In genomic region chr11:46437459-46438000, GRCm38 (mm10) we compare ENCODE assay signal across 8 mouse cellular contexts. TPM values are rescaled to one million over a fixed set of nuclear protein-coding genes. Genes with fewer than 3 reads are reported as not detected.
DNase-seq lines count a peak whose midpoint lies in the region; ATAC-seq and TF ChIP-seq lines count a peak whose summit lies in the region.

No protein-coding gene starts in this region.

- peak overlapping the region in 1 of 2 experiments; percentile 93; a peak in 3 of 4 replicates for H3K27ac ChIP-seq in heart, embryonic 14.5 days (replicated peaks in 1 of 2; ENCODE audit: control insufficient read depth in 1 of 2, insufficient read depth in 1 of 2, low read depth in 2 of 2, low read length in 2 of 2)
- peak overlapping the region; percentile 92 for H3K27ac ChIP-seq in MEL (ENCODE audit: control insufficient read depth, low read depth, low read length)
- H3K27ac ChIP-seq in embryonic facial prominence, embryonic 14.5 days (replicated peaks; ENCODE audit: low read depth, low read length) = peak overlapping the region; percentile 93; the same call in 1 of the 2 replicates
- peak overlapping the region; percentile 89 for H3K27ac ChIP-seq in midbrain, embryonic 12.5 days (replicated peaks)

- peaks cover 28% of the 10 kb centered on the region for H3K79me2 ChIP-seq in MEL (ENCODE audit: control insufficient read depth, insufficient read depth, low read length, poor library complexity)

- peaks cover 2 to 6% of the 10 kb centered on the region in 2 experiments for H3K4me1 ChIP-seq in heart, embryonic 14.5 days (ENCODE audit: control insufficient read depth in 2 of 2, insufficient read depth in 2 of 2, low read length in 2 of 2)
- peaks cover 36 to 46% of the 10 kb centered on the region in 2 experiments for H3K4me1 ChIP-seq in MEL (ENCODE audit: control insufficient read depth in 1 of 2, insufficient read depth in 2 of 2, low read length in 2 of 2)
- peaks cover 6% of the 10 kb centered on the region for H3K4me1 ChIP-seq in embryonic facial prominence, embryonic 14.5 days (ENCODE audit: control insufficient read depth, insufficient read depth, low read length)
- peaks cover 7% of the 10 kb centered on the region for H3K4me1 ChIP-seq in midbrain, embryonic 12.5 days

- peaks cover 33% of the 10 kb centered on the region for H3K36me3 ChIP-seq in heart, embryonic 14.5 days (ENCODE audit: control insufficient read depth, insufficient read depth, low read length)
- peaks cover 14 to 54% of the 10 kb centered on the region in 2 experiments for H3K36me3 ChIP-seq in MEL (ENCODE audit: control insufficient read depth in 1 of 2, insufficient read depth in 2 of 2, low read length in 2 of 2)
- peaks cover 26% of the 10 kb centered on the region for H3K36me3 ChIP-seq in embryonic facial prominence, embryonic 14.5 days (ENCODE audit: control insufficient read depth, insufficient read depth, low read length)
- peaks cover 25% of the 10 kb centered on the region for H3K36me3 ChIP-seq in midbrain, embryonic 12.5 days

- WGBS in heart, embryonic 14.5 days = under 1% methylated on average over 23 of the region's 23 CpGs
- WGBS in embryonic facial prominence, embryonic 14.5 days = under 1% methylated on average over 23 of the region's 23 CpGs
- 2% methylated on average over 23 of the region's 23 CpGs for WGBS in midbrain, embryonic 12.5 days

- peak overlapping the region; percentile 77 for H3K4me2 ChIP-seq in heart, embryonic 14.5 days (ENCODE audit: low read length)
- H3K4me2 ChIP-seq in embryonic facial prominence, embryonic 14.5 days (ENCODE audit: low read depth, low read length) = peak overlapping the region; percentile 64
- H3K4me2 ChIP-seq in midbrain, embryonic 12.5 days (replicated peaks) = peak overlapping the region; percentile 83

- TF ChIP-seq RAD21 in MEL (IDR thresholded peaks at IDR 0.05; ENCODE audit: low read depth, low read length) = no peak

- peak overlapping the region; percentile 93 for H3K9ac ChIP-seq in heart, embryonic 14.5 days (ENCODE audit: low read length)
- H3K9ac ChIP-seq in MEL (ENCODE audit: control insufficient read depth, low read depth, low read length, poor library complexity, severe bottlenecking) = peak overlapping the region; percentile 99
- H3K9ac ChIP-seq in embryonic facial prominence, embryonic 14.5 days (ENCODE audit: low read depth, low read length) = peak overlapping the region; percentile 93
- H3K9ac ChIP-seq in midbrain, embryonic 12.5 days (replicated peaks) = peak overlapping the region; percentile 90

- peak overlapping the region; percentile 93 to 99 for H3K4me3 ChIP-seq in heart, embryonic 14.5 days (ENCODE audit: control insufficient read depth in 1 of 2, insufficient read depth in 1 of 2, low read depth in 1 of 2, low read length in 2 of 2)
- peak overlapping the region; percentile 65 to 99 for H3K4me3 ChIP-seq in MEL (ENCODE audit: control insufficient read depth in 1 of 2, insufficient read depth in 1 of 2, low read depth in 2 of 2, low read length in 2 of 2)
- peak overlapping the region; percentile 96 for H3K4me3 ChIP-seq in embryonic facial prominence, embryonic 14.5 days (ENCODE audit: low read depth, low read length)
- peak overlapping the region; percentile 92 for H3K4me3 ChIP-seq in midbrain, embryonic 12.5 days

- TF ChIP-seq POLR2A in MEL (IDR thresholded peaks at IDR 0.05; ENCODE audit: control insufficient read depth in 1 of 2, insufficient read depth in 1 of 2, low read depth in 1 of 2, low read length in 2 of 2, poor library complexity in 1 of 2) = no peak

- ATAC-seq in heart, embryonic 14.5 days (ENCODE audit: insufficient number of reproducible peaks, insufficient read depth, low FRiP score, low read depth) = no peak
- peak; percentile 38 for ATAC-seq in embryonic facial prominence, embryonic 14.5 days (ENCODE audit: low read depth)
- ATAC-seq in inflammation-experienced regulatory T-cells, adult 6 months = peak; percentile 59
- peak; percentile 9; the same call in 1 of the 2 replicates for ATAC-seq in midbrain, embryonic 12.5 days (ENCODE audit: low FRiP score, low read depth)

- DNase-seq in heart, postnatal 4 days = no peak
- DNase-seq in MEL (ENCODE audit: low read depth, low spot score) = peak; percentile 78
- peak; percentile 68 for DNase-seq in embryonic facial prominence, embryonic 14.5 days (ENCODE audit: low spot score)
- peak; percentile 73 for DNase-seq in thymus, postnatal 0 days (ENCODE audit: low spot score)
- DNase-seq in cerebellum, postnatal 10 days = no peak

- H3K27me3 ChIP-seq in heart, embryonic 14.5 days (ENCODE audit: control insufficient read depth, insufficient read depth, low read length) = no peaks in the 10 kb centered on the region
- no peaks in the 10 kb centered on the region for H3K27me3 ChIP-seq in MEL (ENCODE audit: control insufficient read depth in 1 of 2, insufficient read depth in 2 of 2, low read length in 2 of 2)
- no peaks in the 10 kb centered on the region for H3K27me3 ChIP-seq in embryonic facial prominence, embryonic 14.5 days (replicated peaks; ENCODE audit: control insufficient read depth, insufficient read depth, low read length)
- no peaks in the 10 kb centered on the region for H3K27me3 ChIP-seq in midbrain, embryonic 12.5 days

- H3K9me3 ChIP-seq in heart, embryonic 14.5 days (ENCODE audit: control insufficient read depth, low read length) = no peaks in the 10 kb centered on the region
- H3K9me3 ChIP-seq in MEL (replicated peaks; ENCODE audit: insufficient read depth, low read length) = no peaks in the 10 kb centered on the region
- H3K9me3 ChIP-seq in embryonic facial prominence, embryonic 14.5 days (ENCODE audit: control insufficient read depth, low read length) = no peaks in the 10 kb centered on the region
- no peaks in the 10 kb centered on the region for H3K9me3 ChIP-seq in midbrain, embryonic 12.5 days

- TF ChIP-seq EP300 in MEL (IDR thresholded peaks at IDR 0.05; ENCODE audit: low read depth in 1 of 2, low read length in 2 of 2) = peak; percentile 38 to 43; a peak in 3 of 4 replicates

- no peak for TF ChIP-seq CTCF in MEL (IDR thresholded peaks at IDR 0.05 in 2 of 3, conservative IDR thresholded peaks at IDR 0.05 in 1 of 3; ENCODE audit: control insufficient read depth in 1 of 3, insufficient read depth in 1 of 3, low read depth in 2 of 3, low read length in 3 of 3, poor library complexity in 1 of 3, severe bottlenecking in 1 of 3)

TF ChIP-seq in MEL, 35 proteins besides CTCF, POLR2A, EP300 and RAD21 (continues in another document):
- no peak for TF ChIP-seq ZC3H11A (IDR thresholded peaks at IDR 0.05; ENCODE audit: low read depth, low read length)
- no peak for TF ChIP-seq ZNF384 (IDR thresholded peaks at IDR 0.05; ENCODE audit: low read depth, low read length)

RNA-seq across cellular contexts. Expression of gene Med7, which starts 0.8 kb away (rescaled TPM):
- polyA plus RNA-seq in heart, embryonic 14.5 days (2014; fragmentation: Nextera tagmentation; extraction: Ambion mirVana) = 50.9 and 54.2 TPM in 2 replicates
- total RNA-seq in heart, postnatal 4 days (2021) = 10 to 100 TPM; 27.2 to 28.0 TPM
- total RNA-seq in MEL (2012; rRNA removed) = 50.6 and 57.8 TPM in 2 replicates
- 10 to 100 TPM in 1 of 2 experiments, not detected in 1; 56.5 TPM for polyA plus RNA-seq in MEL (2012; ENCODE audit: insufficient read depth in 1 of 2, insufficient read length in 2 of 2, low read depth in 1 of 2, low replicate concordance in 2 of 2, missing spikeins in 1 of 2)
- 61.9 and 71.9 TPM in 2 replicates for polyA plus RNA-seq in embryonic facial prominence, embryonic 14.5 days (2014; fragmentation: Nextera tagmentation; extraction: Ambion mirVana)
- polyA plus RNA-seq in inflammation-experienced regulatory T-cells, adult 6 months (2017; shearing (Covaris generic)) = 10 to 100 TPM; 35.9 to 39.6 (median 37.9) TPM
- 89.0 and 90.1 TPM in 2 replicates for polyA plus RNA-seq in midbrain, embryonic 12.5 days (2016; fragmentation: Nextera tagmentation; extraction: Ambion mirVana)
- polyA plus RNA-seq in thymus, postnatal 0 days (2015; fragmentation: Nextera tagmentation; extraction: Ambion mirVana) = 66.4 and 69.4 TPM in 2 replicates

RNA-seq across cellular contexts. Expression of gene Havcr2, which starts 17.2 kb away (rescaled TPM):
- 0.28 and 0.38 TPM in 2 replicates for polyA plus RNA-seq in heart, embryonic 14.5 days (2014; fragmentation: Nextera tagmentation; extraction: Ambion mirVana)
- under 1 TPM; 0.14 to 0.20 TPM for total RNA-seq in heart, postnatal 4 days (2021)
- 1.7 and 2.1 TPM in 2 replicates for total RNA-seq in MEL (2012; rRNA removed)
- polyA plus RNA-seq in MEL (2012; ENCODE audit: insufficient read depth in 1 of 2, insufficient read length in 2 of 2, low read depth in 1 of 2, low replicate concordance in 2 of 2, missing spikeins in 1 of 2) = 1 to 10 TPM in 1 of 2 experiments, not detected in 1; 1.3 TPM
- 0.11 and 0.24 TPM in 2 replicates for polyA plus RNA-seq in embryonic facial prominence, embryonic 14.5 days (2014; fragmentation: Nextera tagmentation; extraction: Ambion mirVana)
- polyA plus RNA-seq in inflammation-experienced regulatory T-cells, adult 6 months (2017; shearing (Covaris generic)) = 10 to 100 TPM in 1 of 3 experiments, 1 to 10 TPM in 2; 1.6 to 47.0 (median 2.3) TPM
- polyA plus RNA-seq in midbrain, embryonic 12.5 days (2016; fragmentation: Nextera tagmentation; extraction: Ambion mirVana) = 0.13 and 0.18 TPM in 2 replicates
- polyA plus RNA-seq in thymus, postnatal 0 days (2015; fragmentation: Nextera tagmentation; extraction: Ambion mirVana) = 0.55 and 0.82 TPM in 2 replicates

RNA-seq across cellular contexts. Expression of gene Fam71b, which starts 41.2 kb away (rescaled TPM):
- not detected in 2 replicates for polyA plus RNA-seq in heart, embryonic 14.5 days (2014; fragmentation: Nextera tagmentation; extraction: Ambion mirVana)
- total RNA-seq in heart, postnatal 4 days (2021) = not detected
- total RNA-seq in MEL (2012; rRNA removed) = not detected in 2 replicates
- not detected for polyA plus RNA-seq in MEL (2012; ENCODE audit: insufficient read depth in 1 of 2, insufficient read length in 2 of 2, low read depth in 1 of 2, low replicate concordance in 2 of 2, missing spikeins in 1 of 2)
- polyA plus RNA-seq in embryonic facial prominence, embryonic 14.5 days (2014; fragmentation: Nextera tagmentation; extraction: Ambion mirVana) = not detected in 2 replicates
- polyA plus RNA-seq in inflammation-experienced regulatory T-cells, adult 6 months (2017; shearing (Covaris generic)) = under 1 TPM in 1 of 3 experiments, not detected in 2; 0.69 TPM
- not detected in 2 replicates for polyA plus RNA-seq in midbrain, embryonic 12.5 days (2016; fragmentation: Nextera tagmentation; extraction: Ambion mirVana)
- 0.73 and 1.1 TPM in 2 replicates for polyA plus RNA-seq in thymus, postnatal 0 days (2015; fragmentation: Nextera tagmentation; extraction: Ambion mirVana)

RNA-seq across cellular contexts. Expression of gene Itk, which starts 48.2 kb away (rescaled TPM):
- polyA plus RNA-seq in heart, embryonic 14.5 days (2014; fragmentation: Nextera tagmentation; extraction: Ambion mirVana) = not detected in 2 replicates
- under 1 TPM; 0.18 to 0.21 TPM for total RNA-seq in heart, postnatal 4 days (2021)
- not detected in 2 replicates for total RNA-seq in MEL (2012; rRNA removed)
- polyA plus RNA-seq in MEL (2012; ENCODE audit: insufficient read depth in 1 of 2, insufficient read length in 2 of 2, low read depth in 1 of 2, low replicate concordance in 2 of 2, missing spikeins in 1 of 2) = not detected
- polyA plus RNA-seq in embryonic facial prominence, embryonic 14.5 days (2014; fragmentation: Nextera tagmentation; extraction: Ambion mirVana) = 0.18 and 0.26 TPM in 2 replicates
- polyA plus RNA-seq in inflammation-experienced regulatory T-cells, adult 6 months (2017; shearing (Covaris generic)) = 100 to 1,000 TPM in 2 of 3 experiments, 10 to 100 TPM in 1; 82.4 to 182 (median 158) TPM
- polyA plus RNA-seq in midbrain, embryonic 12.5 days (2016; fragmentation: Nextera tagmentation; extraction: Ambion mirVana) = 0.06 TPM in 1 of 2 replicates, not detected in the other
- 99.7 and 113 TPM in 2 replicates for polyA plus RNA-seq in thymus, postnatal 0 days (2015; fragmentation: Nextera tagmentation; extraction: Ambion mirVana)

Comparison
In these comparisons a context has a peak if more than half of its experiments do, and no peak if none do; other contexts are left out.
1. DNase-seq: peak in MEL (single experiment), embryonic facial prominence, embryonic 14.5 days (single experiment) and thymus, postnatal 0 days (single experiment); none in heart, postnatal 4 days (single experiment) and cerebellum, postnatal 10 days (0 of 2).
2. Peak in every context shown above with its lines, with median percentiles within 50 percentile points of each other: H3K4me2 ChIP-seq, H3K4me3 ChIP-seq and H3K9ac ChIP-seq.